Mouse (Mus musculus): Measurements from ENCODE around the gene Ispd.

Gene Ispd

GRCm38 (mm10) chr12:36718417-36718816, 337.2 kb downstream of the Ispd start:
- DNase-seq: no peak

- DNase-seq: no peak
These were observed 337.8 kb downstream of the Ispd start for GRCm38 (mm10) chr12:36719074-36719473.

GRCm38 (mm10) chr12:36720779-36721178, 339.5 kb downstream of the Ispd start:
- no peak for DNase-seq

GRCm38 (mm10) chr12:36721223-36721622, 340.0 kb downstream of the Ispd start:
- DNase-seq: no peak

- DNase-seq: no peak
These were observed 341.5 kb downstream of the Ispd start for GRCm38 (mm10) chr12:36722754-36723153.

GRCm38 (mm10) chr12:36723302-36723701, 342.1 kb downstream of the Ispd start:
- DNase-seq: no peak

- DNase-seq: no peak
These were observed 343.0 kb downstream of the Ispd start for GRCm38 (mm10) chr12:36724297-36724696.

GRCm38 (mm10) chr12:36725250-36725649, 344.0 kb downstream of the Ispd start:
- DNase-seq: no peak

- no peak for DNase-seq
These were observed 344.8 kb downstream of the Ispd start for GRCm38 (mm10) chr12:36726026-36726425.

GRCm38 (mm10) chr12:36733673-36734371, 352.6 kb downstream of the Ispd start:
- no peak for DNase-seq

Measured in layer of hippocampus, adult 9-11 months (tissue).